Mouse (Mus musculus) frontal cortex, adult (tissue): Measurements from ENCODE around the gene Knl1.

Experiments
- ATAC-seq: cut with Nextera tagmentation; 2 replicates; pipeline ENCODE4 v1.9.2; 2017; ENCODE audit warnings: mild to moderate bottlenecking, moderate library complexity, mixed read lengths; ENCODE audit not compliant: low TSS enrichment

The Knl1 gene

DNA sequence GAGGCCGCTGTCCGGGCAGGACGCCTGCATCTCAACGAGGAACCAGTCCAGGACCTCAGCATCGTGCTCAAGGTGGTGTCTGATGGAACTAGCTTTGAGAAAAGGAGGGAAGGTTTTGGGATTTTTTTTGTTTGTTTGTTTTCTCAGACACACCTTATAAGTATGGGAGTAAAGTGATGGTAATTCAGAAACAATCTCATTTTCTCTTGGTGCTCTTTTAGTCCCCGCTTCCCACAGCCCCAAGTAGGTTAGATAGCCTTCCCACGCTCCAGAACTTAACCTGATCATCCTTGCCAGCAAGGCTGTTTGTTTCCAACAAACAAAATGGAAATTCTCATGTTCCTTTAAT is 11.5 kb upstream of the Knl1 start:
- ATAC-seq: no peak

DNA sequence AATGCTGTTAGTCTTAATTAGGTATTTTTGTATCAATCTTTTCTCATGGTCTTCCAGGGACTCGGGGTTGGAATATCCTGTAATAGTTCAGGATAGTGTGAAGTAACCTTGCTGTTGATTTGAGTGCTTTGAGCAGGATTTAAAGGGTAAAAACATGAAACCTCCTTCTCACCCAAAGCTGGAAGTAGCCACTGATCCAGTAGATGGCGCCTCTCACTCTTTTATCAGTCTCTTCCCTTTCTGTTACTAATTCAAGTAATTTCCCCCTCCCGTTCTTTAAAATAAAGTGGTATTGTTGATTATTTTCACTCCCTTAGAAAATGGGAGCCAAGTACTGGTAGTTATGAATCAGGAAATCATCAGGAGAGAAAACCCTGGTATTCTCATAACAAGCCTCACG is 6.0 kb upstream of the Knl1 start:
- ATAC-seq: peak; percentile 76

DNA sequence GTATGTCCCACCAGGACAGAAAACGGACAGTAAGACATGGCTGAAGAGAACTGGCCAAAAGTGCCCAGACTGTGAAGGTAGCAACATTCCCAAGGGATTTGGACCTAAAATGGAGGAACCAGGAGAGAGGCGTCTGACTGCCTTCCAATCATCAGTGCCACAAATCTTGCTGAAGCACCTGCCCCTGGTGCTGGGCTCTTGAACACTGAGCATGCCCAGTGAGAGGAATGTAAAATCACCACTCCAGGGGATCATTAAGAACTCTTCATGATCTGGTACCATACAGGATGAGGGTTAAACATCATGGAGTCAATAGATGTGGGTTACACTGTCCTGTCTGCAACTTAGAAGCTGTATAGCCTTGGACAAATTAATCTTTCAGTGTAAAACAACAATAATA is 1.8 kb upstream of the Knl1 start:
- ATAC-seq: no peak

DNA sequence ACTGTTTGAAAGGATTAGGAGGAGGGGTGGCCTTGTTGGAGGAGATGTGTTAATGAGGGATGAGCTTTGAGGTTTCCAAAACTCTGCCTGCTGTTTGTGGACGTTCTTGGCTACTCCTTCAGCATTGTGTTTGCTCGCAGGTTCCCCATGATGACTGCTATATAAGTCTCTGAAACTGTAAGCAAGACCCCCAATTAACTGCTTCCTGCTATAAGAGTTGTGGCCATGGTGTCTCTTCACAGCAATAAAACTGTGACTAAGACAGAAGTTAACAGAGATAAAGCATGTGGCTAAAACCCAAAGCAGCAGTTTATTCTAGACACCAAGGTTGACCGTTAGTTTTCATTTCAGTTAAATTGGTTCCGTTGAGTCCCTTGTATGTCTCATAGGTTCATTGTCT is 930 bp downstream of the Knl1 start:
- ATAC-seq: no peak

DNA sequence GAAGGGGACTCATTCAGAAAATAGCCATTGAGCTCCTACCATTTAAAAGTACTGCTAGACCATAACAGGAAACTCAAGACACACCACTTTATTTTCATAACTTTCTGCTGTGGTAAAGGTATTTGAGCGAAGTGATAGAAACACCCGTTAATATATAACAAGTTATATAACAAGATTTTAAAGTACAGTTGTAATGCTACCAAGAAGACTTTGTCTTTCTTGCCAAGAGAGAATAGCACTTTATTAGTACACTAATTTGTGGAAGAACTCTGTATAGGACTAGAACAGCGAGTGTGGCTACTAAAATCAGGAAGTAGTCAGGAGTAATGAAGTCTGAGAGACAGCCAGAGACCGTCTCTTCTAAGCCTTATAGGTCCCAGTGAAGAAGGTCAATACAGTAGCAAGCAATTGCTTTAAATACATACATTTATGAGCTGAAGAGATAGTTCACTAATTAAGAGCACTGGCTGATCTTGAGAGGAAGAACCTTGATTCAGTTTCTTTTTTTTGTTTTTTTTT is 3.3 kb downstream of the Knl1 start:
- ATAC-seq: no peak

DNA sequence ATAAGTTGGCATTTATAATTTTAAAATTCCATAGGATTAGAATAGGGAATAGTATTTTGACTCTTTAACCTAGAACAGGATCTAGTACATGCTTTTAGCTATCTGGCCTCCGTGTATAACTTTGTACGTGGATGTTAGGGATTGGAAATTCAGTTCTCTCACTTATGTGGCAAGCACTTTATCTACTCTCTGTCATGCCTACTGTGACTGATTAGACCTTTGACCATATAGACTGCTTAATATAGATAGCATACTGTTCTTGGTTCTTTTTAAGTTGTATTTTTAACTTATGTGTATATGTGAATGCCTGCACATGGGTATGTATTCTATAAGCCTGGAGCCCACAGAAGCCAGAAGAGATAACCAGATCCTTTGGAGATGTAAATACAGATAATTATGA is 13.2 kb downstream of the Knl1 start:
- ATAC-seq: no peak

DNA sequence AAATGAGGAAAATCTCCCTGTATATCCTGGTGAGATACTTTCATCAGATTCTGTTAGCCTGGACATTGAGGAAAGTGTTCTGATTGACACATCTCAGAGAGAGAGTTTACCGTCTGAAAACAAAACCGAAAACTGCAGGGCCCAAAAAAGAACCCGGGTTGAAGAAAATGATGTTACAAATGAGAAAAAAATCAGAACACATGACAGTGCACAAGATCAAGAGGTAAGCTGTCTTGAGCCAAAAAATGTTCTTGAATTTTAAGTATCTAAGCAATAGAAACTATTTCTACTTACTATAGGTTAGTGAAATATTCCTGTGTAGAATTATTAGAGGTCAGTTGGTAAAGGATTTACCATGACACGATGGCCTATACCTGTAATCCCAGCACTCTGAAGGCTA is 25.5 kb downstream of the Knl1 start:
- ATAC-seq: no peak

DNA sequence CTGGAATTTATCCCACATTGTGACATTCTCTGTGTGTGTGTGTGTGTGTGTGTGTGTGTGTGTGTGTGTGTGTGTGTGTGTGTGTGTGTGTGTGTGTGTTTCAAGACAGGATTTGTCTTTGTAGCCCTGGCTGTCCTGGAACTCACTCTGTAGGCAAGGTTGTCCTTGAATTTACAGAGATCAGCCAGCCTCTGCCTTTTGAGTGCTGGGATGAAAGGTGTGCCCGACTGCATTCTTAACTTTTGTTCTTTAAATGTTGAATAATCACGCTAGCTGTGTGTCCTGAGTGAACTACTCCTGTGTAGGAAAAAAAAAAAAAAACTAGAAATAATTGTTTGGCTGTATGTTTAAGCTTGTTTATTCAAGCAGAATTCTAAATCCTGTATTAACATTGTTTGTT is 39.2 kb downstream of the Knl1 start:
- ATAC-seq: no peak

DNA sequence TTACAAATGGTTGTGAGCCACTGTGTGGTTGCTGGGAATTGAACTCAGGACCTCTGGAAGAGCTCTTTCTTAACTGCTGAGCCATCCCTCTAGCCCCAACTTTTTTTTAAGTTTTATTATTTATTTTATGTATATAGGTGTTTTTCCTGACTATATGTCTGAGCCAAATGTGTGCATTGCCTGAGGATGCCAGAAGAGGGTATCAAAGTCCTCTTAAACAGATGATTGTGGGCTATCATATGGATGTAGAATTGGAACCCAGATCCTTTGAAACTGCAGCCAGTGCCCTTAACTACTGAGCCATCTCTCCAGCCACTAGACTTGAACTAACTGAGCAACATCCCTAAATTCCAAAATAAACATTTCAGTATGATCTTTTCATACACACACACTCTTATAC is 54.6 kb downstream of the Knl1 start:
- ATAC-seq: no peak

DNA sequence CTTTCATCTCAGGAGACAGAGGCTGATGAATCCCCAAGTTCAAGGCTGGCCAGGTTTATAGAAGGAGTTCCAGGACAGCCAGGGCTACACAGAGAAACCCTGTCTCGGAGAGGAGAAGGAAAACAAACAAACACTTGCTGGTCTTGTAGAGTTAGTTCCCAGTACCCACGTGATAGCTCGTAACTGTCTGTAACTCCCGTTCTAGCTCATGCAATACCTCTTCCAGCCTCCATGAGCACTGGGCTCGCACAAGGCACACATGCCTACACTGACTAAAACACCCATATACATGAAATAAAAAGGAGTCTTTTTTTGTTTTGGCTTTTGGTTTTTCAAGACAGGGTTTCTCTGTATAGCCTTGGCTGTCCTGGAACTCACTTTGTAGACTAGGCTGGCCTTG is 59.7 kb downstream of the Knl1 start:
- no peak for ATAC-seq

DNA sequence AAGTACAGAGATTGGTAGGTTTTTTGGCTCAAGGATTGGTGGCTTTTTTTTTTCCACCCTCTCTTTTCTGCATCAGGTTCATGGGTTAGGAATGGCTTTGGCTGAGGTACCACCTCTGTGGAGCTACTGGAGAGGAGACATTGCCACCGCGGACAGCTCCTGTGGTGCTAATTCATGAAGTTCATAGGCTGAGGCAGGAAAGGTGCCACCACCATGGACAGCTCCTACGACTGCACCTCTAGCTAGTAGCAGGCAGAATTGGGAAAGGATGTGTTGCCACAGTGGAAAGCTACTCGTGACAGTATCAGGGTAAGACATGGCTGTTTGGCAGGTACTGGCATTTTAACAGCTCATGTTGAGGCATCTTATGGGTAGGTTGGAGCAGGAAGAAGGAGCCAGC is 61.6 kb downstream of the Knl1 start:
- ATAC-seq: no peak

DNA sequence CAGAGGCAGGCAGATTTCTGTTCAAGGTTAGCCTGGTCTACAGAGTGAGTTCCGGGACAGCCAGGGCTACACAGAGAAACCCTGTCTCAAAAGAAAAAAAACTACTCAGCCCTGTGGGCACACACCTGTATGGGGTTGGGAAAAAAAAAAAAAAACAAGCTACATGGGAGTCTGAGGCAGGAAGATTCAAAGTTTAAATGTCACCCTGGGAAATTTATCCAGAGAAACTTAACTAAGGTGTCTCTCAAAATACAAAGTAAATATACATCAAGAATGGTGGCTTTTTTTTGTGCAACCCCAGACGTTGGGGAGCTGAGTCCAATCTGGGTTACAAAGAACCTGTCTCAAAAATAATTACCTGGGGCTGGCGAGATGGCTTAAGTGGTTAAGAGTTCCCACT is 64.1 kb downstream of the Knl1 start:
- no peak for ATAC-seq

DNA sequence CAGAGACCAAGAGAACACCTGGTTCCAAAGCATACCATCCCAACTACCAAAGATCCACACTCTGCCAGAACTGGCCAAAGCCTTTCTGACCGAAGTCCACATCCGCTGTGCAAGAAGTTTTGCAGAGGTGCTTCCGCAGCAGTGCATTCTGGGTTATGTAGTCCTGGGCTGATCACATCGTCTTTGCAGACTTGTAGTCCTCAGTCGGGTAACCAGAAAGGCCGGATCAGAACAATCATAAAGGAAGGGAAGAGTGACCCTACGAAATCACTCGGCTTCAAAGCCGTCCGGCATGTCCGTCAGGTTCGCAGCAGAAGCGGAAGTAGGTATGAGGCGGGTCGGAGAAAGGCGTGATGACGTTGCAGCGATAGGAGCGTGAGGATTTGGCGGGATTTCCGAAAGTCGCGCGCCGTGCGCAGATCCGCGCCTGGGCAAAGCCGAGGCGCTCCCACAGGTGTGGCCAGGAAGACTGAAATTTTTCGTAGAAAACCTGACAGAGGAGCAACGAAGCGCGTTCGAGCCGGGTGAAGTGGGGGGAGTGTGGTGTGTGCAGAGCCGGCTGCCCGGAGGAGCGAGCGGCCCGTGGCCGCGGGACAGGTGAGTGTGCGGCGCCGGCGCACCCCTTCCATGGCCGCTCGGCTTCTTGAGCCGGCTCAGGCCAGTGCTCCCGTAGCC is 65.7 kb downstream of the Knl1 start, which contains the start of gene Rad51:
Gene Rad51 (plus strand): TSS at position 356 of the 675 bp plus-strand sequence.
- ATAC-seq: peak; percentile 99

DNA sequence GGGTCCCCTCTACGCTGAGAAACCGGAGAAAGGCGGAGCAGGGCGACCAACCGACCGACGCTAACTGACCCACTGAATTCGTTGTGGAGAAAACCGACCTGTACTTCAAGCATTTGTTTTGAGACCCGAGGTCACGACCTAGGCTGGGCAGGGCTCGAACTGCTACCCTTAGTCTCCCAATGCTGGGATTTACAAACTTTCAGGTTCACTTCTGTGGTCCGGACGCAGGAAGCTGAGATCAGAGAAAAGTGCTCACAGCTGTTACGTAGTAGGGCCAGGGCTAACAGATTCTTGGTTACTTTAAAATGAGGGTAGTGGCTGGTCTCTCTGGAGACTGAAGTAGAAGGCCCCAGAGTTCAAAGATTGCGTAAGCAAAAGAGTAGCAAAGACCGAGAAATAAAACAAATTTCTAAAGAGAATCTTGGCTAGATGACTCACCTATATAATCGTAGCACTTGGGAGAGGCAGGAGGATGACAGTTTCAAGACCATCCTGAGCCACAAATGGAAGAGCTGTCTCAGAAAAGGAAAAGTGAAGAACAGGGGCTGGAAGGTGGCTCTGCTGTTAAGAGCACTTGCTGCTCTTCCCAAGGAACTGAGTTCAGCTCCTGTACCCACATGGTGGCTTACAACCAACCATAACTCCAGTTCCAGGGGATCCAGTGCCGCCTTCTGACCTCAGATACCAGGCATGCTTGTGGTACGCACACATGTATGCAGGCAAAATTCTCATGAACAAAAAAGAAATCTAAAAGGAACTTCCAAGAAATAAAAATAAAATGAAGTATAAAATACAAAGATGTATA is 66.4 kb downstream of the Knl1 start:
- no peak for ATAC-seq

DNA sequence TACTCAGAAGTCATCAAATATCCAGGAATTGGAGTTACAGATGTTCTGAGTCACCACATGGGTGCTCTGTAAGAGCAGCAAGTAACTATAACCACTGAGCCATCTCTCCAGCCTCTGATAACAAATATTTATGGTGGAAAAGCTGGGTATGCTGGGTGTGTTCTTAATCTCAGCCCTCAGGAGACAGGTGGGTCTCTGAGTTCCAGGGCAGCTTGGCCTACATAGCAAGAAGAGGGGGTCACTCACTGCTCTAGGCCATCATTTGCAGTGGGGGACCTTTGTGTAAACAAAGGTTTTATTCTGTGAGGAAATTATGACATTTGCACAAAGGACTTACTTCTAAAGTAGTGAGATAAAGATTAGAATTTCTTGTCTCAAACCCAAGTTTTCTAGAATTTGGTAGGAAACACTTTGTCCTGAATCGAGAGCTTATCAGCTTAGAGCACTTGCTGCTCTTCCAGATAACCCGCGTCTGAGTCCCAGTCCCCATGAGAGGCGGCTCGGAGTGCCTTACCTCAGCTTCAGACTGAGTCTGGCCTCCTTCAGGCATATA is 89.5 kb downstream of the Knl1 start:
- no peak for ATAC-seq

DNA sequence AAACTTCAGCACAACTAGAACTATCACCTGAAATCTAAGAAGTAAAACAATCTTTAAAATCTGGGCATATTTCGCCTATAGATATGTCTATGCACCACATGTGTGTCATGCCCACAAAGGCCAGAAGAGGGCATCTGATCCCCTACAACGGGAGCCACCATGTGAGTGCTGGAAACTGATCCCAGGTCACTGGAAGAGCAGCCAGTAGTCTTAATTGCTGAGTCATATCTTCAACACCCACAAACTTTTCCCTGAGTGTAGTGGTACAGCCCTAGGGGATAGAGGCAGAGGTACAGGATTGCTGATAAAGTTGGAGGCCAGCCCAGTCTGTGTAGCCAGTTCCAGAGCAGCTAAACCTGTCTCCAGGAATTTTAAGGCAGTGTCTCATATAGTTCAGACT is 98.3 kb downstream of the Knl1 start:
- no peak for ATAC-seq

DNA sequence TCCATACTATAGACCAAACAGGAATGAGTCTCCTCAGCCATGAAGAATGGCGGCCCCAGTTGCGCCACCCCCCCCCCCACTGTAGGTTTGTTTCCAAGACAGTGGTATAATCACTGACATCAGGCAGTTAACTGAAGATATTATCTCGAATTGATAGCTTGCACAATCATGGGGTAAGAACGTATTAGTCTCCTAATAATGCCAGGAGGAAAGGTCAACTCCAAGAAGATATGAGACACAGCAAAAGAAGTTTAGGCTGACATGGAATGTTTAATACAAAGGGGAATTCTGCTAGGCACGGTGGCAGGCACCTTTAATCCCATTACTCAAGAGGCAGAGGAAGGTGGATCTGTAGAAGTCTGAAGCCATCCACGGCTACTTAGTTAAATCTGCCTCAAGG is 99.5 kb downstream of the Knl1 start:
- ATAC-seq: no peak

DNA sequence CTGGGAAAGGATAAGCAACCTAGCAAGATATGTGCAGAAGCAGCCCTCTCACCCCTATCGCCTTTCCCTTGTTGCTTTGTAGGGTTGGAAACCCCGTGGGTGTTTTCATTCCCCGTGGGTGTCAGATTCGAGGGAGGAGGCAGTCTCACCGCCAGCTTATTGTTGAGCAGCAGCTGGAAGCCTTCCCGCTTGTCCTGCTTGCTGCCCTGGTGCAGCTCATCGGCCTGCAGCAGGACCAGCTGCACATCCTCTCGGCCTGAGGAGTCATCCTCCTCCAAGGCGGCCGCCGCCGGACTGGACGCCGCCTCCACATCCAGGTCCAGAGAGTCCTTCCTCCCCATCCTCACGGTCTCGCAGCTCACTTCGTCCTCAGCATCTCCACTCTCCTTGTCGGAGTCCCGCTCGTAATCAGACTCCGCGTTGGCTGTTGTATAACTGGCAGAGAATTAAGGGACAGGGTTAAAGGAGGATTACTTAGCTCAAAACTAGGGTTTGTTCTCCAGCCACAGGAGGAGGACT is 100.3 kb downstream of the Knl1 start:
- ATAC-seq: peak; percentile 42; the same call in 1 of the 2 replicates

DNA sequence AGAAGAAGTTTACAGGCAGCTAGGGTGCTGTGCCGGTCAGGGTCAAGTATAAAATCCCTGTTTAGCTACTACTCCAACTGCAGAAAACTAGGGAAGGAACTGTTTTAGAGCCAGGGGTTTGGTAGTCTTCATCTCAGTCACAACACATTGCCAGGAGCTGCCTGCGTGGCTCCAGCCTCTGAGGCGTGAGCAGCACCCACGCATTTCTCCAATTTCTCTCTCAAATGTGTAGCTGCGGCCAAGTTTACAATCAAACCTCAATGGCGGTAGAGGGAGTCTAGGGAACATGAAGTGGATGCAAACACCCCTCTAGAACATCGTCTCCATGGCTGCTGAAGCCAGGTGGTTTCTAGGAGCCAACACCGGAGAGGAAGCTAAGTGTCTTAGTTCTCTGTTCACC is 100.9 kb downstream of the Knl1 start:
- ATAC-seq: peak; percentile 91

DNA sequence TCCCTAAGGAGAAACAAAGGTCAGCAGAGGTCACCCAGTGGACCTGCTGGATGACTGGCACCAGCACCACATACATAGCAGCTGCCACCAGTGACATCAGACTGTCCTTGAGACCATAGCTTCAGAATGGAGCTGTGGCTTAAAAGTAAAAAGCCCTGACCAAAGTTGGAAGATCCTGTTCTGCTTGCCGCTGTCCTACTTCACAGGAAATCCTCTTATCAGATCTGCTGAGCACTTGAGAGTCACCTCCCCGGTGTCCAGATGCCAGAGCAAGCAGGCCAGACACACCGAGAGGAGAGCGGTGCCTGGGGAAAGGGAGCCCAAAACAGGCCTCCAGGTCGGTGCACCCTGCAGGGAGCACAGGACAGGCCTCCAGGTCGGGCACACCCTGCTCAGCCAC is 105.3 kb downstream of the Knl1 start:
- no peak for ATAC-seq

DNA sequence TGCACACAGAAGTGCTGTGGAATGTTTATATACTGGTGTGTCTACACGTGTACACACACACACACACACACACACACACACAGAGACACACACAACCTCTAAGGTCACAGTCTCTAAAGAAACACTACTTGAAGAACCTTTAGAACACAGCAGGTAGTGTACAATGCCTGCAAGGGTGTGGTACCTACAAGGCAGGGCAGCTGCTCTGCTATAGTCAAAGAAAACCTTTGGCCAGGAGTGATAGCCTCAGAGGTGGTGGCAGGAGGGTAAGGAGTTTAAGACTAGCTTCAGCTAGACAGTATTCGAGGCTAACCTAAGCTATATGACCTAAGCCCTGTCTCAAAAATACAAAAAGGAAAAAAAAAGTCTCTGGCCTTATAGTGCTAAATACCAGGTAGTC is 107.8 kb downstream of the Knl1 start:
- ATAC-seq: no peak
